Mouse (Mus musculus) megakaryocyte progenitor cell, adult 5-6 weeks (primary cell): ENCODE data around the gene 3110001I22Rik. TPM values are rescaled to one million over a fixed set of nuclear protein-coding genes. Genes with fewer than 3 reads are reported as not detected.
"Not testable (repeated sequence)": the region's sequence is repeated elsewhere in the genome, so short reads cannot be mapped to it uniquely, and the experiment has no call there.

Experiments used
- ATAC-seq: replicated peaks from 2 replicates; pipeline ENCODE4 v1.8.0; 2016; ENCODE audit warnings: mild to moderate bottlenecking, moderate TSS enrichment, inconsistent platforms; ENCODE audit not compliant: poor library complexity
- total RNA-seq, 2 experiments: library from RNA; stranded (forward) in 1 of 2; stranded (reverse) in 1 of 2; fragments of 157-497, 149-512 nt in 1 of 2; fragments of 200-1000 nt in 1 of 2; gene quantifications; 2 replicates each; pipeline versions ENCODE4 v1.2.3 to v1.2.4; 2015 to 2017

Gene 3110001I22Rik
- total RNA-seq (2015) (12.4 and 15.9 TPM in 2 replicates), total RNA-seq (2017) (12.6 and 21.0 TPM in 2 replicates)

GRCm38 (mm10) chr16:13671685-13672385 is at the start of gene 3110001I22Rik, which contains the start of gene Bfar:
TSS of gene 3110001I22Rik (plus strand) at chr16:13671929.
TSS of gene Bfar (plus strand) at chr16:13671858.
- ATAC-seq: peak; percentile 64

- ATAC-seq: peak; percentile 60; the same call in 1 of the 2 replicates
Observed at GRCm38 (mm10) chr16:13628345-13628744, 43.4 kb upstream of the 3110001I22Rik start.

GRCm38 (mm10) chr16:13638198-13638597 is 33.5 kb upstream of the 3110001I22Rik start:
- ATAC-seq: not testable (repeated sequence)

GRCm38 (mm10) chr16:13639508-13639907 is 32.2 kb upstream of the 3110001I22Rik start:
- ATAC-seq: no peak

- ATAC-seq: 0 out of 2 replicates have a peak, but pooled peaks have one; percentile 34
Observed at GRCm38 (mm10) chr16:13640064-13640463, 31.7 kb upstream of the 3110001I22Rik start.

- 0 out of 2 replicates have a peak, but pooled peaks have one; percentile 29 for ATAC-seq
Observed at GRCm38 (mm10) chr16:13644474-13644873, 27.3 kb upstream of the 3110001I22Rik start.

- ATAC-seq: no peak
Observed at GRCm38 (mm10) chr16:13645930-13646329, 25.8 kb upstream of the 3110001I22Rik start.

- no peak for ATAC-seq
Observed at GRCm38 (mm10) chr16:13658886-13659285, 12.8 kb upstream of the 3110001I22Rik start.

GRCm38 (mm10) chr16:13660736-13661135 is 11.0 kb upstream of the 3110001I22Rik start:
- no peak for ATAC-seq

- ATAC-seq: peak; percentile 70
Observed at GRCm38 (mm10) chr16:13667878-13668343, 3.8 kb upstream of the 3110001I22Rik start, which contains the start of gene Parn. TSS of gene Parn (minus strand) at chr16:13668170.

- peak; percentile 5; the same call in 1 of the 2 replicates for ATAC-seq
Observed at GRCm38 (mm10) chr16:13668402-13669108, 3.2 kb upstream of the 3110001I22Rik start.

GRCm38 (mm10) chr16:13669282-13669681 is 2.4 kb upstream of the 3110001I22Rik start:
- ATAC-seq: no peak

- ATAC-seq: not testable (repeated sequence)
Observed at GRCm38 (mm10) chr16:13670896-13671295, 833 bp upstream of the 3110001I22Rik start.

GRCm38 (mm10) chr16:13672386-13672898 is 713 bp downstream of the 3110001I22Rik start:
- peak; percentile 60 for ATAC-seq

GRCm38 (mm10) chr16:13673114-13673513 is 1.4 kb downstream of the 3110001I22Rik start:
- no peak for ATAC-seq

- ATAC-seq: no peak
Observed at GRCm38 (mm10) chr16:13674511-13674910, 2.8 kb downstream of the 3110001I22Rik start.

- ATAC-seq: no peak
Observed at GRCm38 (mm10) chr16:13678601-13679319, 7.0 kb downstream of the 3110001I22Rik start.

GRCm38 (mm10) chr16:13698998-13699397 is 27.3 kb downstream of the 3110001I22Rik start:
- peak; percentile 72 for ATAC-seq

- ATAC-seq: no peak
Observed at GRCm38 (mm10) chr16:13702184-13702583, 30.5 kb downstream of the 3110001I22Rik start.

GRCm38 (mm10) chr16:13704676-13705075 is 32.9 kb downstream of the 3110001I22Rik start:
- no peak for ATAC-seq

GRCm38 (mm10) chr16:13714910-13715309 is 43.2 kb downstream of the 3110001I22Rik start:
- no peak for ATAC-seq
